Mouse (Mus musculus): ENCODE data around the gene Rab3gap1.

Rab3gap1 gene

DNA sequence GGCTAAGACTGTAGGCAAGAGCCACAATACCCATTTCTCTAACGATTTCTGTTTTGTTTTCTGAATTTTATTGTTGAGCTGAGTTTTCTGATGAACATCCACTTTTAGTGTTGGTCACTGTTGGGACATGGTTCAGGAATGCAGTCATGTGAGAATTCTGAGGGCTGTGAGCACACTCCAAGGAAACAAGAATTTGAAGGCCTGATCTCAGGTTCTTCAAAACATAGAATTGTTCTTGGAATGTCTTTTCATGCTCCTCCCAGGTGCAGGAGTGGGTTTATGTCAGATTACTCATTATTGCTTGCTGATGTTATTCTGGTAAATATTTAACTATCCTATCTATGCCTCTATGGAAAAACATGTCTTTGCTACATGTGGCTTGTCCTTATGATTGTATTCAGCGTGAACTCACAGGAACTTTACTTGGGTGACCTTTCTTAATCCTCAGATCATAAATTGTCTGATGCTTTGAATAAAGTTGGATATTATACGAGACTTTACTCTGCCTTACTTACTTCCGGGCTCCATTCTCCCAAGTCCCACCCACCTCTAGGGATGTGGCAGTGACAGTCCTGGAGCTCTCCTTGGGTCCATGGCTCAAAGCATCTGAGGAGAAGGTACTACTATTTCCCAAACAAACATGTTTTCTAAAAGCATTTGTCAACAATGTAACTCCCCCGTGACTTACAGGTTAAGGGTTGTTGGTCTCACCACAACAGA, 114.9 kb downstream of the Rab3gap1 start:
- no peak for DNase-seq (ENCODE audit: low spot score)

DNA sequence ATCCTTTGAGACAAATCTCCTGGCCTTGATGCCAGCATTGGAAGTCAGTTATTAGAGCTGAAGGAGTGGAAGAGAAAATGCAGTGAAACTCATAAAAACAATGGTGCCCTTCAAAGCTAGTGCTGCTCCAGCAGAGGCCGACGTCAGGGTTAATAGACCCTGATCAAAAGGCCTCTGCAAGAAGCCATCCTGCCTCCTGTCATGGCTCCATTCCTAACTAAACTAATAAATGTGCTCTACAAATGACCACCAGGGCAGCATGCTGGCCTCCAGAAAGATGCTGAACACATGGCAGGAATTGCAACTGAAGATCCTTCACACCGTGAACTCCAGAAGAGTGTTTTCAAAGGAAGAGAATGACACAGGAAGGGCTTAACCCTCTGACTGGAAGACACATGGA, 116.8 kb downstream of the Rab3gap1 start:
- DNase-seq (ENCODE audit: low spot score), result no peak

GRCm38 (mm10) chr1:127988246-127988645, 119.7 kb downstream of the Rab3gap1 start:
- no peak for DNase-seq (ENCODE audit: low spot score)

DNA sequence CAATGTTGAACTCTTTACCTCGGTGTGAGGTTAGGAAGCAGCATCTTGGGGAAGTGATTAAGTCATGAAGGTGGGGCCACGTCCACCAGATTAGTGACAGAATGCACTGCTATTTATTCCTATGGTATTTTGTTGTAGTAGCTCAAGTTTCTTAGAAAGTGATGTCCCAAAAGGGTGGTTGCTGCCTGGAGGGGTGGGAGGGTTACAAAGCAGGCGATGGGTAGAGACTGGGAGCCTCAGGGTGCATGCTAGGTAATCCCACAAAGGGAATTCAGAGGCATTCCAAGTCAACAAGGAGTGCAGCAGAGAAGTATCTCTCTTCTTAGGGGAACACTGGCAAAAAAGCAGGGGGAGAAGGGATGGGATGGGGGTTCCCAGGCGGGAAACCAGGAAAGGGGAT, 120.8 kb downstream of the Rab3gap1 start:
- no peak for DNase-seq (ENCODE audit: low spot score)

GRCm38 (mm10) chr1:127989876-127990731, 121.5 kb downstream of the Rab3gap1 start:
- no peak for DNase-seq (ENCODE audit: low spot score)
